In genomic region chrX:94366670-94367241, GRCm38 (mm10) we compare ENCODE assay signal across 8 mouse cellular contexts. TPM values are rescaled to one million over a fixed set of nuclear protein-coding genes. Genes with fewer than 3 reads are reported as not detected.
A peak's percentile ranks its signal among the peaks of the same experiment; 100 is the strongest.
DNase-seq lines count a peak whose midpoint lies in the region; ATAC-seq lines count a peak whose summit lies in the region.

TSS of gene Fam90a1b (minus strand) at chrX:94366777.
TSS of gene Apoo (plus strand) at chrX:94367117.

- peak within 1 kb of the TSS; percentile 51 for H3K4me2 ChIP-seq in intestine, embryonic 14.5 days (ENCODE audit: low read length)

- H3K27me3 ChIP-seq in intestine, embryonic 14.5 days (replicated peaks; ENCODE audit: control insufficient read depth, insufficient read depth, low read length) = peaks cover 51% of the 10 kb centered on the region

- H3K27ac ChIP-seq in intestine, embryonic 14.5 days (ENCODE audit: low read depth) = no peak within 1 kb of the TSS

- no peaks in the 10 kb centered on the region for H3K4me1 ChIP-seq in intestine, embryonic 14.5 days (replicated peaks; ENCODE audit: control insufficient read depth, insufficient read depth, low read length)

- DNase-seq in adrenal gland, adult 18-20 months (ENCODE audit: low spot score in 2 of 2) = peak; percentile 92
- peak; percentile 95 for DNase-seq in embryo, embryonic 11 days
- peak; percentile 96 for DNase-seq in gastrocnemius, postnatal 25 days
- DNase-seq in intestine, embryonic 14.5 days (ENCODE audit: low spot score) = peak; percentile 94
- DNase-seq in left cerebral cortex, postnatal 14 days (ENCODE audit: low spot score in 2 of 2) = peak; percentile 96 to 98
- DNase-seq in mesoderm, embryonic 11.5 days (ENCODE audit: low read depth, low spot score) = peak; percentile 97
- peak; percentile 96 for DNase-seq in right cerebral cortex, postnatal 36 days (ENCODE audit: low spot score in 2 of 2)
- DNase-seq in yolk sac, embryonic 10.5 days (ENCODE audit: low spot score) = peak; percentile 97

- peak within 1 kb of the TSS; percentile 52 for H3K4me3 ChIP-seq in intestine, embryonic 14.5 days (ENCODE audit: low read depth, low read length)

- ATAC-seq in intestine, embryonic 14.5 days (replicated peaks; ENCODE audit: low FRiP score, low TSS enrichment, low read depth) = peak; percentile 98

- peak within 1 kb of the TSS; percentile 39 for H3K9ac ChIP-seq in intestine, embryonic 14.5 days (ENCODE audit: low read length)

- 7% methylated on average over 45 of the region's 46 CpGs for WGBS in intestine, embryonic 14.5 days

- intact Hi-C loops in left cerebral cortex, postnatal 14 days (cut with DNase I) = loop anchor here (5.0 to 10.0 kb wide), 2 partner anchors 74 to 132 kb away; partner anchors contain the start of gene Klhl15

- H3K36me3 ChIP-seq in intestine, embryonic 14.5 days (ENCODE audit: control insufficient read depth, insufficient read depth, low read length) = no peaks in the 10 kb centered on the region

- H3K9me3 ChIP-seq in intestine, embryonic 14.5 days (ENCODE audit: control insufficient read depth, low read length) = no peaks in the 10 kb centered on the region

RNA-seq across cellular contexts. Expression of gene Fam90a1b, which starts in this region (rescaled TPM):
- not detected for total RNA-seq in adrenal gland, adult 18-20 months (2021)
- not detected for total RNA-seq in gastrocnemius, postnatal 25 days (2021)
- polyA plus RNA-seq in intestine, embryonic 14.5 days (2014; fragmentation: Nextera tagmentation; extraction: Ambion mirVana) = 0.12 TPM in 1 of 2 replicates, not detected in the other
- total RNA-seq in left cerebral cortex, postnatal 14 days (2021) = under 1 TPM; 0.24 to 0.32 TPM

RNA-seq across cellular contexts. Expression of gene Apoo, which starts in this region (rescaled TPM):
- 100 to 1,000 TPM in 1 of 2 experiments, 10 to 100 TPM in 1; 57.0 to 109 TPM for total RNA-seq in adrenal gland, adult 18-20 months (2021)
- 100 to 1,000 TPM; 150 to 193 TPM for total RNA-seq in gastrocnemius, postnatal 25 days (2021)
- polyA plus RNA-seq in intestine, embryonic 14.5 days (2014; fragmentation: Nextera tagmentation; extraction: Ambion mirVana) = 81.8 and 84.8 TPM in 2 replicates
- total RNA-seq in left cerebral cortex, postnatal 14 days (2021) = 10 to 100 TPM; 69.2 to 86.3 TPM
